Mouse (Mus musculus): Measurements from ENCODE around the gene 9130019O22Rik.
"Not testable (repeated sequence)": the region's sequence is repeated elsewhere in the genome, so short reads cannot be mapped to it uniquely, and the experiment has no call there.

Gene 9130019O22Rik

DNA sequence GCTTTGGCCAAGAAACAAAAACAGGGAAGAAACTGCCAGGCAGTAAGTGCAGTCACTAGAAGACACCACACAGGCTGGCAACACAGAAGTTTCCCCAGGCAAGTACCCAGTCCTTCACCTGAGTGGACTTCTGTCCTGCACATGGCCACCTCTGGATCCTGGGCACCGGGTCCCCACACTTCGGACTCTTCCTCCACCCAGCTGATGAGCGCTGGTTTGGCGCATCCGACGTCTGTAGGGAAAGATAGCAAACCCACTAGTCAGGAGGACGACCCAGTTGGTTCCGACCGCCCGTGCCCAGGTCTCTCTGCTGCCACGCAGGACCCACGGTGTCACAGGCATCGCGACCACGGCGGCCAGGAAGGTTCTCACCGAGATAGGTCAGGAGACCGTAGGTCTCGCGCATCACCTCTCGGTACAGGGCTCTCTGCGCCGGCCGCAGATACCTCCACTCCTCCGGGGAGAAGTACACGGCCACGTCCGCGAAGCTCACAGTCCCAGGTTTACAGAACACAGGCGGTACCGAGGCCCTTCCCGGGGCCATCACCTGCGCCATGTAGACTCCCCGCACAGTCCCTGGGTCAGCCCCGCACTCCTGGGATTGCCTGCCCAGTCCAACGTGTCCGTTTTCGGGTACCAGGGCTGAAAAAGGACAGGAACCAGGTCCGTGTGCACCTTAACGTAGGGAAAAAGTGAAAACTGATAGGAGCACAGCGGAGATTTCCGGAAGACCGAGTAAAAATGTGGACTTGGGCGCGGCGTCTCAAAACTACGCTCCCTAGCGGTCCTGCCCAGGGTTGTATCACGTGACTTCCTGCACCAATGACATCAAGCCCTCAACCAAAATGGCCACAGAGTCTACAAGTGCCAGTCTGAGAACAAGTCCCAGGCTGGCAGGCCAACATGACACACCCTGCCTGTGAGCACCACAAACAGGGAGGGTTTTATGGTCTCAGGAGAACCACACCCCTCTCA lies 11.4 kb downstream of the 9130019O22Rik start, which contains the start of gene Zfp747:
Gene Zfp747 (minus strand): TSS at position 780 of the 975 bp plus-strand sequence.
- peak; percentile 84 for DNase-seq (ENCODE audit: low spot score)

DNA sequence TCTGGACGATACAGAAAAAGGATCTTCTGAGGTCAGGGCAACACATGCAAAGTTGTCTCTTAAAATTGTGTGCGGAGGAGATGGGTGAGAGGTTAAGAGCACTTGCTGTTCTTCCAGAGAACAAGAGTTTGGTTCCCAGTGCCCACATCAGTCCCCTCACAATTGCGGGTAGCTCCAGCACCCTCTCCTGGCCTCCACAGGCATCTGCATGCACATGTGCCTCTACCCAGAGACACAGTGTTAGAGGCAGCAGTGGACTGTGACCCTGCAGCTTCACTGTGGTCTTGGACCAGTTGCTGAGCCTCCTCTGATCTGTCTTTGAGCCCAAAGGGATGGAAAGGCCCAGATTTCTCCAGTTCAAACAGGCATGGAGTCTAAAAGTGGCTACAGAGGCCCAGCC lies 15.1 kb downstream of the 9130019O22Rik start:
- not testable (repeated sequence) for DNase-seq (ENCODE audit: low spot score)

DNA sequence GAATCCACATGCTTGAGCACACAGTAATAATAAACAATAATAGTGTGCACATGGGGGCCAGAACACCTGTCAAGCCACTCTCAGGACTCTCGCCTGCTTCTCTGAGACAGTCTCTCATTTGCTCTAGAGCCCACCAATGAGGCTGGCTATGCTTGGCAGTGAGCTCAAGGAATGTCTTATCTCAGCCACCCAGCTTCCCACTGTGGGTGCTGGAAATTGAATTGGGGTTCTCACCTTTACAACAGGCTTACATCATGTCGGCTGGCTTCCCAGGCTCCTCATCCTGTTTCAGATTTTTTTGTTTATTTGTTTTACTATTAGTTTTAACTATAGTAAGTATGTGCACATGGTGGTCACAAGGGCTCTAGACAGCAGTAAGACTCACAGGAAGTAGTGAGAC lies 15.8 kb downstream of the 9130019O22Rik start:
- DNase-seq (ENCODE audit: low spot score), result no peak

DNA sequence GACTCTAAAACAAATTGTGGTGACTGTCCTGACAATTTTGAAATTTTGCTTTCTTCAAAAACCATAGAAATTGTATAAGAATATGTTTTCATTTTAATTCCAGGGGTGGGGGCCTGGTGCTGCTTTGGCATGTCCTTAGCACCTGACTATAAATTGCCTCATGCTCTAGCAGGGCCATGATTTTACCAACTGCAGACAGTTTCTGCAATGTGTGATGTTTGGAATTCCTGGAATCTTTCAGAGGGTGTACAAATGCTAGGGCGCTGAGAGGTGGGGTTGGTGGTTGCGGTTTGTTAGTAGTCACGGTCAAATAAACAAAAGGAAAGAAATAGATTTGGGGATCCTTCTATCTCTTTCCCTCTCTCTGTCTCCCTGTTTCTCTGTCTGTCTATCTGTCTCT lies 20.7 kb downstream of the 9130019O22Rik start:
- DNase-seq (ENCODE audit: low spot score), result no peak

DNA sequence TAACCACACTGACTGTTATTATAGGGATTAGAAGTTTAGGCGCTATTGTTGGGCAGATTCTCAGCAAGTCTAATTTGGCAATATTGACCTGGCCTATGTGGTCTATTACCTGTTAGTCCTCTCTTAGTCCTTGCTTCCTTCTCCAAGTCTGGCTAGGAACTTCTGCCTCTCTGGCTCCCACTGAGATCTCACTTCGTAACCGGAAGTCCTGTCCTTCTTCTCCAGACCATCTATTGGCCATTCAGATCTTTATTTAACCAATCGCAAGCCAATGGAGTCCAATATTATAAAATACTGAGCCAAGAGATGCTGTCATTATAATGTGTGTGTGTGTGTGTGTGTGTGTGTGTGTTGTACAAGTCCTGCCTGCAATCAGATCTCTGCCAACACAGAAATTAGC lies 22.8 kb downstream of the 9130019O22Rik start:
- no peak for DNase-seq (ENCODE audit: low spot score)

DNA sequence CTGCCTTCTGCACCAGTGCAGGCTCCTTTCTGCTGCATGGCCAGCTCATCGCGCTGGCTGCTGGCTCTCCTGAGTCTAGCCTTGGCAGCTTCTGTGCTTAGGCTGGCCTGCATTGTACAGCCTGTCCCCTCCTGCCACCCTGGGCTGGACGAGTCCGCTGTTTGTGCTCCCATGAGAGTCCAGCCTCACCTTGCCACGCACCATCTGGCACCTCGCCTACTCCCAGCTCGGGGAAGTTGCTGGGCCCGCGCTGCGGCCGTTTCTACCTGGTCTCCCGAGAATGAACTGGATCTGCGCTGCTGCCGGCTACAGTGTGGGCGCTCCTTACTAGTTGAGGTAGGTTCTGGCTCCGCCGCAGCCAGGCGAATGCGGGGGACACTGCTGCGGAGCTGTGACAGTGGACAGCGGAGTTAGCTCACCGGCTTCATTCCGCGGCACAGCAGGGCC lies 23.5 kb downstream of the 9130019O22Rik start:
- DNase-seq (ENCODE audit: low spot score), result no peak

DNA sequence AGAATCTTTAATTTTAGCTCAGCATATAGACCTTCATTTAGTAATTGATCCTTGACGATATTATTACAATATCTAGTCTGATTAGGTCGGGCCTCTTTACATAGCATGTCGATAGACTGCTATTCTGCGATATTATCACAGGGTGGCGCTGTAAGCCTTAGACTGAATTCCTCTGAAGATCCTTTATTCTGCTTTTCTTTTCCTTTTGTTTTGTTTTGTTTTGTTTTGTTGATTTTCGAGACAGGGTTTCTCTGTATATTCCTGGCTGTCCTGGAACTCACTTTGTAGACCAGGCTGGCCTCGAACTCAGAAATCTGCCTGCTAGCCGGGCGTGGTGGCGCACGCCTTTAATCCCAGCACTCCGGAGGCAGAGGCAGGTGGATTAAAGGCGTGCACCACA lies 24.5 kb downstream of the 9130019O22Rik start:
- DNase-seq (ENCODE audit: low spot score), result not testable (repeated sequence)

DNA sequence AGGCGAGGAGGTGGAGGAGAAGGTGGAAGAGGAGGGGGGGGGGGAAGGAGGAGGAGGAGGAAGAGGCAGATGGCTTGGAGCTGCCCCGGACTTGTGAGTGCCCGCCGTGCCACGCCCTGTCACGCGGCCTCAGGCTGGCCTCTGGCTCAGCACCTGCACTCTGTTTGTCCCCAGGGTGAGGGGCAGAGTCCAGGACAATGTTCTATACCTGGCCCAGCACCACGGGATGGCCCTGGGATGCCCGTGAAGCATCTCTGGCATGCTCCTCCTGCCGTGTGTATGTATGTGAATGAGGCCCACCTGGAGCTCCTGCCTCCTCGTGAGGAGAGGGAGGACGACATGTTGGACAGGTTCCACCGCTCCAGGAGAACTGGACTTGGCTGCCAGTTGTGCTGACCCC lies 25.5 kb downstream of the 9130019O22Rik start:
- DNase-seq (ENCODE audit: low spot score), result no peak

DNA sequence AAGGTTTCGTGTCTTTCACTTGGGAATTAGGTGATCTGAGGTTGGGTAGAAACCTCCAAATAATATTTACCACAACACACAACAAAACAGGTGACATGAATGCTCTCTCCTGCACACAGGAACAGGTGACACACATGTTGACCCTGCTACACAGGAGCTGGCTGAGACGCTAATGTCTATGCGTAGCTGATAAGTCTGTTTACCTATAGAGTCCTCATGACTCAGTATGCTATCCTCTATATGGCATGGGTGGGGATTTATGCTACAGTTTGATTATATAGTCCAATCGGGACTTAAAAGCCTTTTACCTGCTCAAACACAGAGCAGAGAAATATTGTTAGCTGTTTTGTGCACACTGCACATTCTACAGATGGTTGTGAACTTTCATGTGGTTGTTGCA lies 26.7 kb downstream of the 9130019O22Rik start:
- DNase-seq (ENCODE audit: low spot score), result no peak

DNA sequence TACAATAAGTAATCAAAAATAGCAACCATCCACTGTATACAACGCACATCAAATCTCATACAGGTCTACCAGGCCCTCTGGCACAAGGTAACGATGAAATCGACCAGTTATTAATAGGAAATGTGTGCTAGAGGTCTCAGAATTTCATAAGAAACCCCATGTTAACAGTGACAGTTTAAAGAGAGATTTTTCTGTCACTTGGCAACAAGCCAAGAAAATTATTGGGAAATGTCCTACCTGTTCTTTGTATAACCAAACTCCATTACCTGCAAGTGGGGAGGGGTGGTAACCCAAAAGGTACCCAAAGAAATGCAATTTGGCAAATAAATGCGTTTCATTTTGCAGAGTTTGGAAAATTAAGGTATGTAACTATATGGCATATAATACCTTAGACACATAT lies 28.5 kb downstream of the 9130019O22Rik start:
- DNase-seq (ENCODE audit: low spot score), result no peak

DNA sequence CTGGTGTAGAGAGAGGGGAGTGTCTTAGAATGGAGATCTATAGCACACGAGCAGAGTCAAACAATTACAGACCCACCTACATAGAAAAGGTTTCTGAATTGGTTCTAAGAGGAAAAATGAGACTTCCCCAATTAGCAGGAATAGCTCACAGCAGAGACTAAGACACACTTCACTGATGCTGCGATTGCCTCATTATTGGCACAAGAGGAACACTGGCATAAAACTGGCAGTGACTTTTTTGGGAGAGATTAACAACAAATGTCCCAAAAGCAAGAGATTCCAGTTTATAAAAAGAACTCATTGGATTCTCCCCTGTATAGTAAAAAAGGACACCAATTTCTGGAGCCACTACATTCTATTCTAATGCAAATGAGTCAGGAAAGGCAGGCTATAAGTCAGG lies 29.1 kb downstream of the 9130019O22Rik start:
- no peak for DNase-seq (ENCODE audit: low spot score)

DNA sequence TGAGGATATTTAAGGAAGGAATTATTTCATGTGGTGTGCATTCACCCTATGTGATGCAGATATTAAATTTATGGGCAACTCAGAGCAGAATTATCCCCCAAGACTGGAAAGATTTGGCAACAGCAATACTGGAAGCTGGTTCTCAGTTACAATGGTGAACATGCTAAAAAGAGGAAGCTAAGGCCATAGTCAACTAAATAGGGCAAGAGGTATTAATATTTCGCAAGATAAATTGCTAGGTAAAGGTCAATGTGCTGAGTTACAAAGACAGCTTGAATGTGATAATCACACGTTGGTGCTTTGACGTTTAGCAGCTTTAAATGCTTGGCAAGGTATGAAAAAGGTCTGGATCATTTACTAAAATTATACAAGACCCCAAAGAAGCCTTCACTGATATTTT lies 31.2 kb downstream of the 9130019O22Rik start:
- DNase-seq (ENCODE audit: low spot score), result no peak

DNA sequence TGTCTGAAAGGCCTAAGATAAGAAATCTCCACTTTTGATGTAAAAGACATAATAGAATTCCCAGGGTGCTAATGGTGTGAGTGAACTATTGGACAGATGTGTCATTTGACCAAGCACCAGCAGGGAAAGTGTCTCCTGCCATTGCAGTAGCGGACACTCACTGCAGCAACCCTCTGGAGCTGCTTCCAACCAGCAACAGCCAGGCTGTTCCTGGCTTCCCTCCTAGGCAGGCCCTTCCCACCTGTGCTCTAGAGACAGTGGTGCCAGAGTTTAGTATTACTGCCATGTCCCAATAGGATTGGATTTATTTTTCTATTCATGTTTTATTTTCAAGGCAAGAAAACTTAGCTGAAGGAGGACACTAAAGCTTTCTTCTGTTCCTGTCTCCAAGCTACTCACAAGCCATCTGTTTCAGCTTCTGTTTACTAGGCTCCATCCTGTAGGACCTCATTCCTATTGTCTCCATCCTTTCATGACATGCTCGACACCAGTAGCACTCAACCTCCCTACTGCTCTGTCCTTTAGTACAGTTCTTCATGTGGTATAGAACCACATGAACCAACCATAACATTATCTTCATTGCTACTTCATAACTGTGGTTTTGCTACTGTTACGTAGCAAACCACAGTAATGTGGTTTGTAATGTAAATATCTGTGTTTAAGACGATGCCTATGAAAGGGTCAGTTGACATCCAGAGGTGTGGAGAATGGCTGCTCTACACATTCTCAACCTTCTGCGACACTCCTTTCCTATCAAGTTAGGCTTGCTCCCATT lies 35.5 kb downstream of the 9130019O22Rik start:
- no peak for DNase-seq (ENCODE audit: low spot score)

DNA sequence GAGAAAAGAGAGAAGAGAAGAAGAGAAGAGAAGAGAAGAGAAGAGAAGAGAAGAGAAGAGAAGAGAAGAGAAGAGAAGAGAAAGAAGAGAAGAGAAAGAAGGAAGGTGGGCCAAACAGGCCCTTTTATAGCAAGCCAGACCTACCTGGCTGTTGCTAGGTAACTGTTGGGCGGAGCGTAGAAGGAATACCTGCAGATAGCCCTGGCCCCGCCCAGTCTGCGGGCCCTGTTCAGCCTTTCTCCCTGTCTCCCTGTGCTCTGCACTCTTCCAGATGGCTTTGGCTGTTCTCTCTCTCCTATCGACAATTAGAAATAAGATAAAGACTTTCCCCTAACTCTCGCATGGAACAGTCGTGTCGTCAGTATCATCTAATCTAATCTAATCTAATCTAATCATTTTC lies 40.3 kb downstream of the 9130019O22Rik start:
- no peak for DNase-seq (ENCODE audit: low spot score)

DNA sequence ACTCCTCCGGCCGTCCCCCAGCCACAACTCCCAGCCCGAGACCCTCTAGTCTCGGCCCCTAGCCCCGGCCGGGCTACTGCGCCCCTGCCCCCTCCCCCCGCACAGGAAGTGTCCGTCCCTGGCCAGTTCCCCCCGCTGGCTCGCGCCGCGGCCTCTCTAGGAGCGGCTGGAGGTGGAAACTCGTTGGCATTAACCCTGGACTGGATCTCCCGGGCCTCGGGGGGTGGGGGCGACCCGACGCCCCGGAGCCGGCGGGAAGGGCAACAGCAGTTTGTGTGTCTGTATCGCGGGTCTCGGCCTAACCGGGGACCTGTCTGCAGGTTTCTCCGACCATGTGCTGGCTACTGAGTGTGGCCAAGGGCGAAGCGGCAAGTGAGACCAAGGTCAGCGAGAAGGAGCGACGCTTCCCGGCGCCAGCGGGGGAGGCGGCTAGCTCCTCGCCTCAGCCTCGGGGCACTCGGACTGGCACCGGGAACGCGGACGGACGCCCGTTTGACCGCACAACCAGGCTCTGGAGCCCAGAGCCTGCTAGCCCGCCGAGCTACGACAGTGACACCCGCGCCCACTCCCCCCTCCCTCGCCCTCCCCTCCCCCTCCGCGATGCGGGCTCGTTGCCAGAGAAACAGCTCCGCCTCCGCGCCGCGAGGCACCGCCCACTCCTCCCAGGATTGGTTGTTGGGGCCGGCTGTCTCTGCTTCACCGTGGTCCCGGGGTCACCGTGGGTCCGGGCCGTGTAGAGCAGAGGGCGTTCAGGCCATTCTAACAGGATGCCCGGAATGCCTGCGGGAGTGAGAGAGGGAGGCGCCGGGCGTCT lies 41.2 kb downstream of the 9130019O22Rik start, which contains the start of gene Zfp768:
Gene Zfp768 (minus strand): TSS at position 78 of the 814 bp plus-strand sequence.
- DNase-seq (ENCODE audit: low spot score), result peak; percentile 99

DNA sequence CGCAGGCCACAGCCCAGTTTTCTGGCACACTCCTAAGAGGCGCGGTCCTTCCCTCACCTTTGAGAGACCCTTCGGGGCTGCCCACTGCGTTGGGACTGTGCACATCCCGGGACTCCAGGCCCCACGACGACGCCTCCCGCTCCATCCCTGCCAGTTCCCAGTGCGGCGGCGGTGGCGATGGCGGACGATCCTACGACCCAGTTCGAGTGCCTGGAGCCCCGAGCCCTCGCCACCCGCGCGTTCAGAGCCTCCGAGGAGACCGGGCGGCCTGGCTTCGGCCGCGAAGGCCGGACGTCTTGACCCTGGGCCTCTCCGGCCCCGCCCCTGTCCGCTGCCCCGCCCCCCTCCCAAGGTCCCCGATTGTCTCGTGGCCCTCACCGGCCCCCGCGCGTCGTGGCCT lies 41.9 kb downstream of the 9130019O22Rik start:
- DNase-seq (ENCODE audit: low spot score), result no peak

DNA sequence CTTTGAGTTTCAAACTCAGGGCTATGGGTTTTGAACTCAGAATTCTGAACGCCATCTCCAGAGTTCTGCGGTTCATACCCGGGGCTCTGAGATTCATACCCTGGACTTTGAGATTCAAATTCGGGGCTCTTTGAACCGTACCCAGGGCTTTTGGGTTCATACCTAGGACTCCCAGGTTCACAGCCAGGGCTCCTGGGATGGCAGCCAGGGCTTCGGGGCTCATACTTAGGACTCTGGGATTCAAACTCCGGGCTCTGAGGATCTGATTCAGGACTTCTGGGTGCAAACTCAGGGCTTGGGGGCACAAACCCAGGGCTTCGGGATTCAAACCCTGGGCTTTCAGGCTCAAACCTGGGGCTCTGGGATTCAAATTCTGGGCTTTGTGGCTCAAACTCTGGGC lies 42.6 kb downstream of the 9130019O22Rik start:
- no peak for DNase-seq (ENCODE audit: low spot score)

DNA sequence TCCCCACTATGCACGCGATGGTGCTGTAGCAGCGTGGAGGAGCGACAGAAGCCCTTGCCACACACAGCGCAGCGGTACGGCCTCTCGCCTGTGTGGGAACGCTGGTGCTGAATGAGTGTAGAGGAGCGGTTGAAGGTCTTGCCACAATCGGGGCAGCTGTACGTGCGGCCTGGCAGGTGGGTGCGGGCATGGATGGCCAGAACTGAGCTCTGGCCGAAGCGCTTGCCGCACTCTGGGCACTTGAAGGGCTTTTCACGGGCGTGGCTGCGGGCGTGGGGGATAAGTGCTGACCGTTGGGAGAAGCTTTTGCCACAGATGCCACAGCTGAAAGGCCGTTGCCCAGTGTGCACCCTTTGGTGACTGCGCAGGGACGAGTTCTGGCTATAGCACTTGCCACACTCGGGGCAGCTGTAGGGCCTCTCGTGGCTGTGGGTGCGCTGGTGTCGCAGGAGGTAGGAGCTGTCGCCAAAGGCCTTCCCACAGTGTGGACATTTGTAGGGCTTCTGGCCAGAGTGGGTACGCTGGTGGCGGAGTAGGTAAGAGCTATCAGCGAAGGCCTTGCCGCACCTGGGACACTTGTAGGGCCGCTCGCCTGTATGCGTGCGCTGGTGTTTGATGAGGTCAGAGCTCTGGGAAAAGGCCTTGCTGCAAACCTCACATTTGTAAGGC lies 43.5 kb downstream of the 9130019O22Rik start:
- no peak for DNase-seq (ENCODE audit: low spot score)

DNA sequence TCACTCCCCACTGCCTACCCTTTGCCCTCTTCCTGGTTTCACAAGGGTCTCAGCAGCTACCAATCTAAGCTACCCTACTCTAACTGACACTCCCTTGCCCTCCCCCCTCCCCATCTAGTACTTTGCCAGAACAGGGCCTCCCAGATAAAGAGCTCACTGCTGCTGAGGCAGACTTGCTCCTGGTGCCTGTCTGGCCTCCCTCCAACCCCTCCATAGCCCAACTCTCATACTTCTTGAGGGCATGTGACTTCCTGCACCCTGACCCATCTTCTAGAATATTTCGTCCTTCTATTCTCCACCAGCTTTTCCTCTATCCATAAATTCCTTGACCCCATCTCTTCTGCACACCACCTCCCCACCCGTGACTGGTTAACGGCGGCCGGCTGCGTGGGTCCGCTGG lies 44.1 kb downstream of the 9130019O22Rik start:
- no peak for DNase-seq (ENCODE audit: low spot score)

DNA sequence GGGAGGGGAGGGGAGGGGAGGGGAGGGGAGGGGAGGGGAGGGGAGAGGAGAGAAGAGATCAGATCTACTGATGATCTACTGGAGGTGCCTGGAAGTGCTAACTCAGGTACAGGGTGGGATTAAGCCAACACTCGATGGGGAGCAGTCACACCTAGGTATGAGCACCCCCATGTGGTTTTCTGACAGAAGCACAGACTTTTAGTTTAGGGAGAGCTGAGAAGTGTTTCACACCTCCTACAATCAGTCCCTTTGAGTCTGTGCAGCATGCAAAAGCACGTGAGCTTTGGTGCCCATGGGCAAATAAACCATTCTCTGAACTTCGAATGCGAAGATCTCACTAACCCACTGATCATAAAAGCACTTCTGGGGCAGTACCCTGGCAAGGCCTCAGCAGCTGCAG lies 44.6 kb downstream of the 9130019O22Rik start:
- no peak for DNase-seq (ENCODE audit: low spot score)

DNA sequence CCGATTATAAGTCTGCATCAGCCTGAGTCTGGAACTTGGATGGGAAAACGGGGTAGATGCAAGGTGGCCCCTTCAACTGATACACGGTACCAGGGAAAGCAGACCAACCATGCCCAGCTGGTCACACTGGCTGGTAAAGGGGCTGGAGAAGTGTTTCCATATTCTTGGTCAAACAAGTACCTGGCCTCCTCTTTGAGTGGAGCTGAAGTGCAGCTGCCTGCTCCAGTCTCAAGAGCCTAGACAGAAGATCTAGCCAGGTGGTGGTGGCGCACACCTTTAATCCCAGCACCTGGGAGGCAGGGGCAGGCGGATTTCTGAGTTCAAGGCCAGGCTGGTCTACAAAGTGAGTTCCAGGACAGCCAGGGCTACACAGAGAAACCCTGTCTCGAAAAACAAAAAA lies 45.1 kb downstream of the 9130019O22Rik start:
- DNase-seq (ENCODE audit: low spot score), result not testable (repeated sequence)
